Mouse (Mus musculus): Measurements from ENCODE around the gene Ifitm2. TPM values are rescaled to one million over a fixed set of nuclear protein-coding genes. Genes with fewer than 3 reads are reported as not detected.
A peak's percentile ranks its signal among the peaks of the same experiment; 100 is the strongest.

Gene Ifitm2
- polyA plus RNA-seq, 1 experiment from 2014 or later = 225 TPM

DNA sequence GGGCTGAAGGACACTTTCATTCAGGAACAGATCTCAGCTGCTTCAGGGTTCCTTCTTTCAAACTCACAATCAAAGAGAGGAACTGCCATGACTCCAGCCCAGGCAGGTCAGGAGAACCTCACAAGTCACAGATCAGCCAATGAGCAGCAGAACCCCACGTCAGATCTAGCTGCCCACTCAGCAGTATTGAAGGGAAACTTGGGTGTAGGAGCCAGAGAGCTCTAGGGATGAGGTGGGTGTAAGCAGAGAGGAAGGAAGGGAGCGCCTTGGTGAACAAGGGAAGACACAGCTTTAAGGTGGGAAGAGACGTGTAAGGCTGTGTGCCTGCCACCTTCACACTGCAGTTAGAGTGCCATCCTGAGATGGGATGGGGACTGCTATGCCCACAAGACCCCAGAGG lies 43.5 kb downstream of the Ifitm2 start:
- WGBS = 64% methylated on average over 3 of the region's 3 CpGs
- Histone ChIP-seq H3K4me2 (ENCODE audit: low read depth, low read length, severe bottlenecking) (no peak overlapping the region), H3K4me1 (replicated peaks; ENCODE audit: control insufficient read depth, insufficient read depth, low read length) (peaks cover 3% of the 10 kb centered on the region; the same call in 1 of the 2 replicates), H3K4me3 (ENCODE audit: low read depth, low read length) (no peak overlapping the region), H3K27ac (ENCODE audit: low read depth, low read length) (no peak overlapping the region), H3K9ac (ENCODE audit: low read length) (no peak overlapping the region), H3K36me3 (ENCODE audit: control insufficient read depth, insufficient read depth, low read length) (no peaks in the 10 kb centered on the region), H3K9me3 (ENCODE audit: control insufficient read depth, low read length) (no peaks in the 10 kb centered on the region), H3K27me3 (ENCODE audit: control insufficient read depth, insufficient read depth, low read length) (no peaks in the 10 kb centered on the region)
- DNase-seq (ENCODE audit: low spot score) (no peak), ATAC-seq (replicated peaks; ENCODE audit: low FRiP score) (no peak)

DNA sequence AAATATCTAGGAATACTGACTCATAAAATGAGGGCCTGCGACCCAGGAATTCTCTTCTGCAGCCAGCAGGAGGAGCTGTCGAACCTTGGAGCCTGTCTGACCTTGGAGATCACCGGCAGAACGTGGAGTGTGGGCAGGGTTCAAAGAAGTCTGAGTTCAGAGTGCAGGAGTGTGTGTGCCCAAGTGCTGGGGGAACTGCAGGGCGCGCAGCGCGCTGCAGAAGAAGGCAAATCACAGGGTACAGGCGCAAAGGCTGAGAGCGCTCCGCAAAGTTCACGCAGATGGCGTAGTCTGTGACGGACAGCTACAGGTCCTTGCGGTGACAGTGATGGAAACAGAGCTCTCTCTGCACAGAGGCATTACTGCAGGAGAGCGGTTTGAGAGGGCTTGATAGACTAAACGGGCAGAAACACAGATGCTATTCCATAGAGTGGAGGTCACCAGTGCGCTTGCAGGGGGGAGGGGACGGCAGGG lies 47.1 kb downstream of the Ifitm2 start:
- H3K27me3 ChIP-seq (ENCODE audit: control insufficient read depth, insufficient read depth, low read length) = no peaks in the 10 kb centered on the region
- peak overlapping the region; percentile 39; the same call in 1 of the 2 replicates for H3K9ac ChIP-seq (ENCODE audit: low read length)
- peak overlapping the region; percentile 29 for H3K4me3 ChIP-seq (ENCODE audit: low read depth, low read length)
- H3K4me2 ChIP-seq (ENCODE audit: low read depth, low read length, severe bottlenecking) = peak overlapping the region; percentile 81
- WGBS = under 1% methylated on average over 19 of the region's 19 CpGs
- no peaks in the 10 kb centered on the region for H3K9me3 ChIP-seq (ENCODE audit: control insufficient read depth, low read length)
- peak; percentile 88 for DNase-seq (ENCODE audit: low spot score)
- ATAC-seq (replicated peaks; ENCODE audit: low FRiP score) = peak; percentile 86
- H3K27ac ChIP-seq (ENCODE audit: low read depth, low read length) = no peak overlapping the region
- H3K36me3 ChIP-seq (ENCODE audit: control insufficient read depth, insufficient read depth, low read length) = no peaks in the 10 kb centered on the region
- H3K4me1 ChIP-seq (replicated peaks; ENCODE audit: control insufficient read depth, insufficient read depth, low read length) = peaks cover 3% of the 10 kb centered on the region; the same call in 1 of the 2 replicates

DNA sequence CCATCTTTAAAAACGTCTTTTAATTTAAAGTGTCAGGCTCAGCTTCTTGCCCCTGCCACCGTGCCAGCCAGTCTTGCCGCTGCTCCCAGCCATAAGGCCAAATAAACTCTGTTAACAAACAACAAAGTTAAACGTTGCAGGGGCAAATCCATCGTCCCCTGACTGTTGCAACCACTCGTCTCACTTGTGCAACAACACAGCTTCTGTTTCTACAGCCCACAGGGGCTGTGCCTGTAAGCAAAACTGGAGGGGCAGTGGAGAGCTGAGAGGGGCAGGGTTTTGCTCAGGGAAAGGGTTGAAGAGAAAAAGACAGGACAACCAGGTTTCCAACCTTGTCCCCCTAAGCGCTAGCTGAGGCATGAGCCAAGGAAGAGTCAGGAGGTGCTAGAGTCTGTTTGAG lies 47.6 kb downstream of the Ifitm2 start:
- DNase-seq (ENCODE audit: low spot score) (no peak), ATAC-seq (replicated peaks; ENCODE audit: low FRiP score) (no peak)
- no peaks in the 10 kb centered on the region for H3K27me3 ChIP-seq (ENCODE audit: control insufficient read depth, insufficient read depth, low read length)
- no peaks in the 10 kb centered on the region for H3K36me3 ChIP-seq (ENCODE audit: control insufficient read depth, insufficient read depth, low read length)
- H3K27ac ChIP-seq (ENCODE audit: low read depth, low read length) = no peak overlapping the region
- WGBS = 52% methylated on average over 7 of the region's 7 CpGs
- peaks cover 3% of the 10 kb centered on the region; the same call in 1 of the 2 replicates for H3K4me1 ChIP-seq (replicated peaks; ENCODE audit: control insufficient read depth, insufficient read depth, low read length)
- H3K4me3 ChIP-seq (ENCODE audit: low read depth, low read length) = no peak overlapping the region
- no peak overlapping the region for H3K4me2 ChIP-seq (ENCODE audit: low read depth, low read length, severe bottlenecking)
- H3K9me3 ChIP-seq (ENCODE audit: control insufficient read depth, low read length) = no peaks in the 10 kb centered on the region
- H3K9ac ChIP-seq (ENCODE audit: low read length) = no peak overlapping the region

DNA sequence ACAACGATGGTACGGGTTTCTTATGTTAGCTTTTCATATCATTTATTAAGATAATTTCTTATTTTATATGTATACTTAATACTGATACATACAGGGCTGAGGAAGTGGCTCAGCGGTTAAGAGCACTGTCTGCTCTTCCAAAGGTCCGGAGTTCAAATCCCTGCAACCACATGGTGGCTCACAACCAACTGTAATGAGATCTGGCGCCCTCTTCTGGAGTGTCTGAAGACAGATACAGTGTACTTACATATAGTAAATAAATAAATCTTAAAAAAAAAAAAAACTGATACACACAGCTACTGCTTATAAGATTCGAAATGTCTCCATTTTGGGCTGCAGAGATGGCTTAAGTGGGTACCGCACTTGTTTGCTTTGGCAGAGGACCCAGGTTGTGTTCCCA lies 48.1 kb downstream of the Ifitm2 start:
- H3K4me2 ChIP-seq (ENCODE audit: low read depth, low read length, severe bottlenecking) = no peak overlapping the region
- ATAC-seq (replicated peaks; ENCODE audit: low FRiP score) = no peak
- WGBS = 84% methylated on average over 7 of the region's 7 CpGs

GRCm38 (mm10) chr7:140907131-140907530 lies 48.7 kb downstream of the Ifitm2 start:
- WGBS = 90% methylated on average over 13 of the region's 13 CpGs
- DNase-seq (ENCODE audit: low spot score) (no peak), ATAC-seq (replicated peaks; ENCODE audit: low FRiP score) (no peak)
- no peak overlapping the region for H3K9ac ChIP-seq (ENCODE audit: low read length)
- peaks cover 3% of the 10 kb centered on the region; the same call in 1 of the 2 replicates for H3K4me1 ChIP-seq (replicated peaks; ENCODE audit: control insufficient read depth, insufficient read depth, low read length)
- H3K27ac ChIP-seq (ENCODE audit: low read depth, low read length) = no peak overlapping the region
- H3K9me3 ChIP-seq (ENCODE audit: control insufficient read depth, low read length) = no peaks in the 10 kb centered on the region
- H3K27me3 ChIP-seq (ENCODE audit: control insufficient read depth, insufficient read depth, low read length) = no peaks in the 10 kb centered on the region
- H3K4me3 ChIP-seq (ENCODE audit: low read depth, low read length) = no peak overlapping the region
- H3K36me3 ChIP-seq (ENCODE audit: control insufficient read depth, insufficient read depth, low read length) = no peaks in the 10 kb centered on the region
- H3K4me2 ChIP-seq (ENCODE audit: low read depth, low read length, severe bottlenecking) = no peak overlapping the region

More for the DNA sequence above, 48.1 kb downstream of the Ifitm2 start:
- no peaks in the 10 kb centered on the region for H3K27me3 ChIP-seq (ENCODE audit: control insufficient read depth, insufficient read depth, low read length)
- H3K36me3 ChIP-seq (ENCODE audit: control insufficient read depth, insufficient read depth, low read length) = no peaks in the 10 kb centered on the region
- DNase-seq (ENCODE audit: low spot score) = no peak
- H3K9me3 ChIP-seq (ENCODE audit: control insufficient read depth, low read length) = no peaks in the 10 kb centered on the region
- no peak overlapping the region for H3K9ac ChIP-seq (ENCODE audit: low read length)
- no peak overlapping the region for H3K27ac ChIP-seq (ENCODE audit: low read depth, low read length)
- H3K4me1 ChIP-seq (replicated peaks; ENCODE audit: control insufficient read depth, insufficient read depth, low read length) = peaks cover 3% of the 10 kb centered on the region; the same call in 1 of the 2 replicates
- H3K4me3 ChIP-seq (ENCODE audit: low read depth, low read length) = no peak overlapping the region

- Histone ChIP-seq H3K27me3 (ENCODE audit: control insufficient read depth, insufficient read depth, low read length) (no peaks in the 10 kb centered on the region), H3K36me3 (ENCODE audit: control insufficient read depth, insufficient read depth, low read length) (no peaks in the 10 kb centered on the region), H3K4me3 (ENCODE audit: low read depth, low read length) (no peak overlapping the region), H3K27ac (ENCODE audit: low read depth, low read length) (no peak overlapping the region), H3K4me1 (replicated peaks; ENCODE audit: control insufficient read depth, insufficient read depth, low read length) (peaks cover 3% of the 10 kb centered on the region; the same call in 1 of the 2 replicates), H3K9ac (ENCODE audit: low read length) (no peak overlapping the region), H3K4me2 (ENCODE audit: low read depth, low read length, severe bottlenecking) (no peak overlapping the region), H3K9me3 (ENCODE audit: control insufficient read depth, low read length) (no peaks in the 10 kb centered on the region)
- 91% methylated on average over 2 of the region's 2 CpGs for WGBS
- ATAC-seq (replicated peaks; ENCODE audit: low FRiP score) (no peak), DNase-seq (ENCODE audit: low spot score) (no peak)
Observed at GRCm38 (mm10) chr7:140905642-140906081, 50.1 kb downstream of the Ifitm2 start.

Other genes starting within 250 kb of the Ifitm2 start
- gene Cyp2e1, start 192.2 kb downstream of the Ifitm2 start, polyA plus RNA-seq (2014; fragmentation: Nextera tagmentation; extraction: Ambion mirVana) = not detected in 2 replicates
- gene Syce1, start 168.1 kb downstream of the Ifitm2 start, polyA plus RNA-seq (2014; fragmentation: Nextera tagmentation; extraction: Ambion mirVana) = not detected in 2 replicates
- 4.6 and 5.2 TPM in 2 replicates for gene Zfp941, start 133.8 kb downstream of the Ifitm2 start, polyA plus RNA-seq (2014; fragmentation: Nextera tagmentation; extraction: Ambion mirVana)
- gene Urah, start 121.0 kb downstream of the Ifitm2 start, polyA plus RNA-seq (2014; fragmentation: Nextera tagmentation; extraction: Ambion mirVana) = 0.48 TPM in 1 of 2 replicates, not detected in the other
- gene Scgb1c1, start 110.4 kb downstream of the Ifitm2 start, polyA plus RNA-seq (2014; fragmentation: Nextera tagmentation; extraction: Ambion mirVana) = not detected in 2 replicates
- not detected in 2 replicates for gene Odf3, start 108.2 kb downstream of the Ifitm2 start, polyA plus RNA-seq (2014; fragmentation: Nextera tagmentation; extraction: Ambion mirVana)
- not detected in 2 replicates for gene Gm45785, start 99.7 kb downstream of the Ifitm2 start, polyA plus RNA-seq (2014; fragmentation: Nextera tagmentation; extraction: Ambion mirVana)
- 57.2 and 63.0 TPM in 2 replicates for gene Ric8a, start 99.0 kb downstream of the Ifitm2 start, polyA plus RNA-seq (2014; fragmentation: Nextera tagmentation; extraction: Ambion mirVana)
- 27.2 and 29.1 TPM in 2 replicates for gene Bet1l, start 98.4 kb downstream of the Ifitm2 start, polyA plus RNA-seq (2014; fragmentation: Nextera tagmentation; extraction: Ambion mirVana)
- gene Psmd13, start 74.0 kb downstream of the Ifitm2 start, polyA plus RNA-seq (2014; fragmentation: Nextera tagmentation; extraction: Ambion mirVana) = 242 and 244 TPM in 2 replicates
- gene Sirt3, start 73.7 kb downstream of the Ifitm2 start, polyA plus RNA-seq (2014; fragmentation: Nextera tagmentation; extraction: Ambion mirVana) = 24.3 and 25.2 TPM in 2 replicates
- not detected in 2 replicates for gene Cox8b, start 55.5 kb downstream of the Ifitm2 start, polyA plus RNA-seq (2014; fragmentation: Nextera tagmentation; extraction: Ambion mirVana)
- 0.11 and 0.37 TPM in 2 replicates for gene Nlrp6, start 35.1 kb downstream of the Ifitm2 start, polyA plus RNA-seq (2014; fragmentation: Nextera tagmentation; extraction: Ambion mirVana)
- 15.8 and 16.1 TPM in 2 replicates for gene Pgghg, start 14.6 kb downstream of the Ifitm2 start, polyA plus RNA-seq (2014; fragmentation: Nextera tagmentation; extraction: Ambion mirVana)
- gene Ifitm5, start 5.7 kb downstream of the Ifitm2 start, polyA plus RNA-seq (2014; fragmentation: Nextera tagmentation; extraction: Ambion mirVana) = 0.49 TPM in 1 of 2 replicates, not detected in the other
- gene Gm45717, start 50 bp downstream of the Ifitm2 start, polyA plus RNA-seq (2014; fragmentation: Nextera tagmentation; extraction: Ambion mirVana) = not detected in 2 replicates
- gene Ifitm1, start 11.2 kb upstream of the Ifitm2 start, polyA plus RNA-seq (2014; fragmentation: Nextera tagmentation; extraction: Ambion mirVana) = 5.6 and 8.1 TPM in 2 replicates
- gene Ifitm3, start 54.8 kb upstream of the Ifitm2 start, polyA plus RNA-seq (2014; fragmentation: Nextera tagmentation; extraction: Ambion mirVana) = 9.4 and 9.7 TPM in 2 replicates
- gene Ifitm6, start 61.9 kb upstream of the Ifitm2 start, polyA plus RNA-seq (2014; fragmentation: Nextera tagmentation; extraction: Ambion mirVana) = not detected in 2 replicates
- not detected in 2 replicates for gene Gm17387, start 73.1 kb upstream of the Ifitm2 start, polyA plus RNA-seq (2014; fragmentation: Nextera tagmentation; extraction: Ambion mirVana)
- gene B4galnt4, start 105.1 kb upstream of the Ifitm2 start, polyA plus RNA-seq (2014; fragmentation: Nextera tagmentation; extraction: Ambion mirVana) = 22.3 and 23.5 TPM in 2 replicates
- 1.1 and 1.9 TPM in 2 replicates for gene Pkp3, start 122.2 kb upstream of the Ifitm2 start, polyA plus RNA-seq (2014; fragmentation: Nextera tagmentation; extraction: Ambion mirVana)
- gene Sigirr, start 144.6 kb upstream of the Ifitm2 start, polyA plus RNA-seq (2014; fragmentation: Nextera tagmentation; extraction: Ambion mirVana) = 1.2 and 1.8 TPM in 2 replicates
- 0.21 and 0.39 TPM in 2 replicates for gene Ano9, start 161.8 kb upstream of the Ifitm2 start, polyA plus RNA-seq (2014; fragmentation: Nextera tagmentation; extraction: Ambion mirVana)
- 70.9 and 75.3 TPM in 2 replicates for gene Ptdss2, start 166.4 kb upstream of the Ifitm2 start, polyA plus RNA-seq (2014; fragmentation: Nextera tagmentation; extraction: Ambion mirVana)
- 56.7 and 65.2 TPM in 2 replicates for gene Rnh1, start 216.9 kb upstream of the Ifitm2 start, polyA plus RNA-seq (2014; fragmentation: Nextera tagmentation; extraction: Ambion mirVana)
- gene Hras, start 238.0 kb upstream of the Ifitm2 start, polyA plus RNA-seq (2014; fragmentation: Nextera tagmentation; extraction: Ambion mirVana) = 87.5 and 116 TPM in 2 replicates
- 14.0 and 16.1 TPM in 2 replicates for gene Lrrc56, start 238.2 kb upstream of the Ifitm2 start, polyA plus RNA-seq (2014; fragmentation: Nextera tagmentation; extraction: Ambion mirVana)